Mouse (Mus musculus): ENCODE data around the gene E2f6. TPM values are rescaled to one million over a fixed set of nuclear protein-coding genes. Genes with fewer than 3 reads are reported as not detected.
A peak's percentile ranks its signal among the peaks of the same experiment; 100 is the strongest.

Gene E2f6
- polyA plus RNA-seq, 1 experiment from 2014 or later: 67.0 TPM

GRCm38 (mm10) chr12:16847204-16847792 is 36.5 kb downstream of the E2f6 start:
- ATAC-seq (ENCODE audit: insufficient number of reproducible peaks, low FRiP score, low TSS enrichment, low read depth) (no peak), DNase-seq (ENCODE audit: low spot score) (no peak)
- Histone ChIP-seq H3K9me3 (ENCODE audit: control insufficient read depth, low read length) (no peaks in the 10 kb centered on the region), H3K9ac (ENCODE audit: low read length) (no peak overlapping the region), H3K27me3 (ENCODE audit: control insufficient read depth, insufficient read depth, low read length) (no peaks in the 10 kb centered on the region), H3K4me3 (ENCODE audit: low read depth, low read length) (no peak overlapping the region), H3K27ac (replicated peaks; ENCODE audit: low read depth, low read length) (no peak overlapping the region), H3K36me3 (ENCODE audit: control insufficient read depth, insufficient read depth, low read length) (no peaks in the 10 kb centered on the region), H3K4me1 (ENCODE audit: control insufficient read depth, insufficient read depth, low read length) (no peaks in the 10 kb centered on the region), H3K4me2 (ENCODE audit: low read depth, severe bottlenecking) (no peak overlapping the region)
- 89% methylated on average over 4 of the region's 4 CpGs for WGBS

GRCm38 (mm10) chr12:16848501-16848900 is 37.7 kb downstream of the E2f6 start:
- no peaks in the 10 kb centered on the region for H3K27me3 ChIP-seq (ENCODE audit: control insufficient read depth, insufficient read depth, low read length)
- no peaks in the 10 kb centered on the region for H3K4me1 ChIP-seq (ENCODE audit: control insufficient read depth, insufficient read depth, low read length)
- WGBS: 87% methylated on average over 2 of the region's 2 CpGs
- H3K4me2 ChIP-seq (ENCODE audit: low read depth, severe bottlenecking): no peak overlapping the region
- no peak for ATAC-seq (ENCODE audit: insufficient number of reproducible peaks, low FRiP score, low TSS enrichment, low read depth)
- H3K9me3 ChIP-seq (ENCODE audit: control insufficient read depth, low read length): no peaks in the 10 kb centered on the region
- no peak overlapping the region for H3K27ac ChIP-seq (replicated peaks; ENCODE audit: low read depth, low read length)
- H3K4me3 ChIP-seq (ENCODE audit: low read depth, low read length): no peak overlapping the region
- no peak for DNase-seq (ENCODE audit: low spot score)
- no peak overlapping the region for H3K9ac ChIP-seq (ENCODE audit: low read length)
- H3K36me3 ChIP-seq (ENCODE audit: control insufficient read depth, insufficient read depth, low read length): no peaks in the 10 kb centered on the region

GRCm38 (mm10) chr12:16849821-16850220 is 39.1 kb downstream of the E2f6 start:
- Histone ChIP-seq H3K9me3 (ENCODE audit: control insufficient read depth, low read length) (no peaks in the 10 kb centered on the region), H3K9ac (ENCODE audit: low read length) (no peak overlapping the region), H3K36me3 (ENCODE audit: control insufficient read depth, insufficient read depth, low read length) (no peaks in the 10 kb centered on the region), H3K4me3 (ENCODE audit: low read depth, low read length) (no peak overlapping the region), H3K27ac (replicated peaks; ENCODE audit: low read depth, low read length) (no peak overlapping the region), H3K27me3 (ENCODE audit: control insufficient read depth, insufficient read depth, low read length) (no peaks in the 10 kb centered on the region), H3K4me1 (ENCODE audit: control insufficient read depth, insufficient read depth, low read length) (no peaks in the 10 kb centered on the region), H3K4me2 (ENCODE audit: low read depth, severe bottlenecking) (no peak overlapping the region)
- ATAC-seq (ENCODE audit: insufficient number of reproducible peaks, low FRiP score, low TSS enrichment, low read depth) (no peak), DNase-seq (ENCODE audit: low spot score) (no peak)
- 48% methylated on average over 2 of the region's 2 CpGs for WGBS

- Histone ChIP-seq H3K9me3 (ENCODE audit: control insufficient read depth, low read length) (no peaks in the 10 kb centered on the region), H3K27ac (replicated peaks; ENCODE audit: low read depth, low read length) (no peak overlapping the region), H3K36me3 (ENCODE audit: control insufficient read depth, insufficient read depth, low read length) (no peaks in the 10 kb centered on the region), H3K4me1 (ENCODE audit: control insufficient read depth, insufficient read depth, low read length) (no peaks in the 10 kb centered on the region; the same call in 1 of the 2 replicates), H3K4me2 (ENCODE audit: low read depth, severe bottlenecking) (no peak overlapping the region), H3K27me3 (ENCODE audit: control insufficient read depth, insufficient read depth, low read length) (no peaks in the 10 kb centered on the region), H3K4me3 (ENCODE audit: low read depth, low read length) (no peak overlapping the region), H3K9ac (ENCODE audit: low read length) (no peak overlapping the region)
- DNase-seq (ENCODE audit: low spot score) (peak; percentile 30), ATAC-seq (ENCODE audit: insufficient number of reproducible peaks, low FRiP score, low TSS enrichment, low read depth) (no peak)
- WGBS: 47% methylated on average over 16 of the region's 16 CpGs
Observed at GRCm38 (mm10) chr12:16850431-16851375, 39.9 kb downstream of the E2f6 start.

- no peak for ATAC-seq (ENCODE audit: insufficient number of reproducible peaks, low FRiP score, low TSS enrichment, low read depth)
- Histone ChIP-seq H3K36me3 (ENCODE audit: control insufficient read depth, insufficient read depth, low read length) (no peaks in the 10 kb centered on the region), H3K9me3 (ENCODE audit: control insufficient read depth, low read length) (no peaks in the 10 kb centered on the region), H3K4me3 (ENCODE audit: low read depth, low read length) (no peak overlapping the region), H3K27ac (replicated peaks; ENCODE audit: low read depth, low read length) (no peak overlapping the region), H3K27me3 (ENCODE audit: control insufficient read depth, insufficient read depth, low read length) (no peaks in the 10 kb centered on the region), H3K9ac (ENCODE audit: low read length) (no peak overlapping the region), H3K4me1 (ENCODE audit: control insufficient read depth, insufficient read depth, low read length) (no peaks in the 10 kb centered on the region; the same call in 1 of the 2 replicates), H3K4me2 (ENCODE audit: low read depth, severe bottlenecking) (no peak overlapping the region)
- WGBS: 86% methylated on average over 11 of the region's 11 CpGs
- no peak for DNase-seq (ENCODE audit: low spot score)
Observed at GRCm38 (mm10) chr12:16853431-16854165, 42.8 kb downstream of the E2f6 start.

- Histone ChIP-seq H3K9ac (ENCODE audit: low read length) (no peak overlapping the region), H3K9me3 (ENCODE audit: control insufficient read depth, low read length) (no peaks in the 10 kb centered on the region), H3K4me1 (ENCODE audit: control insufficient read depth, insufficient read depth, low read length) (no peaks in the 10 kb centered on the region; the same call in 1 of the 2 replicates), H3K27ac (replicated peaks; ENCODE audit: low read depth, low read length) (no peak overlapping the region), H3K36me3 (ENCODE audit: control insufficient read depth, insufficient read depth, low read length) (no peaks in the 10 kb centered on the region), H3K27me3 (ENCODE audit: control insufficient read depth, insufficient read depth, low read length) (no peaks in the 10 kb centered on the region), H3K4me3 (ENCODE audit: low read depth, low read length) (no peak overlapping the region), H3K4me2 (ENCODE audit: low read depth, severe bottlenecking) (no peak overlapping the region)
- ATAC-seq (ENCODE audit: insufficient number of reproducible peaks, low FRiP score, low TSS enrichment, low read depth) (peak; percentile 60; the same call in 1 of the 2 replicates), DNase-seq (ENCODE audit: low spot score) (peak; percentile 39)
- 31% methylated on average over 6 of the region's 6 CpGs for WGBS
Observed at GRCm38 (mm10) chr12:16855632-16856305, 45.0 kb downstream of the E2f6 start.

GRCm38 (mm10) chr12:16856306-16856679 is 45.5 kb downstream of the E2f6 start:
- Histone ChIP-seq H3K4me2 (ENCODE audit: low read depth, severe bottlenecking) (no peak overlapping the region), H3K4me3 (ENCODE audit: low read depth, low read length) (no peak overlapping the region), H3K9me3 (ENCODE audit: control insufficient read depth, low read length) (no peaks in the 10 kb centered on the region), H3K27ac (replicated peaks; ENCODE audit: low read depth, low read length) (no peak overlapping the region), H3K36me3 (ENCODE audit: control insufficient read depth, insufficient read depth, low read length) (no peaks in the 10 kb centered on the region), H3K27me3 (ENCODE audit: control insufficient read depth, insufficient read depth, low read length) (no peaks in the 10 kb centered on the region), H3K9ac (ENCODE audit: low read length) (no peak overlapping the region), H3K4me1 (ENCODE audit: control insufficient read depth, insufficient read depth, low read length) (no peaks in the 10 kb centered on the region; the same call in 1 of the 2 replicates)
- 62% methylated on average over 2 of the region's 2 CpGs for WGBS
- DNase-seq (ENCODE audit: low spot score) (no peak), ATAC-seq (ENCODE audit: insufficient number of reproducible peaks, low FRiP score, low TSS enrichment, low read depth) (no peak)

- 82% methylated on average over 4 of the region's 4 CpGs for WGBS
- H3K36me3 ChIP-seq (ENCODE audit: control insufficient read depth, insufficient read depth, low read length): no peaks in the 10 kb centered on the region
- H3K27me3 ChIP-seq (ENCODE audit: control insufficient read depth, insufficient read depth, low read length): no peaks in the 10 kb centered on the region
- H3K9ac ChIP-seq (ENCODE audit: low read length): no peak overlapping the region
- no peak overlapping the region for H3K27ac ChIP-seq (replicated peaks; ENCODE audit: low read depth, low read length)
- H3K4me1 ChIP-seq (ENCODE audit: control insufficient read depth, insufficient read depth, low read length): no peaks in the 10 kb centered on the region; the same call in 1 of the 2 replicates
- DNase-seq (ENCODE audit: low spot score): no peak
- ATAC-seq (ENCODE audit: insufficient number of reproducible peaks, low FRiP score, low TSS enrichment, low read depth): no peak
- no peak overlapping the region for H3K4me2 ChIP-seq (ENCODE audit: low read depth, severe bottlenecking)
- no peaks in the 10 kb centered on the region for H3K9me3 ChIP-seq (ENCODE audit: control insufficient read depth, low read length)
- H3K4me3 ChIP-seq (ENCODE audit: low read depth, low read length): no peak overlapping the region
Observed at GRCm38 (mm10) chr12:16858081-16858480, 47.3 kb downstream of the E2f6 start.
